Mouse (Mus musculus): ENCODE data around the gene Trpv2. TPM values are rescaled to one million over a fixed set of nuclear protein-coding genes. Genes with fewer than 3 reads are reported as not detected.
A peak's percentile ranks its signal among the peaks of the same experiment; 100 is the strongest.

Trpv2 gene
- 3.4 and 4.7 TPM in 2 replicates for polyA plus RNA-seq (2015; fragmentation: Nextera tagmentation; extraction: Ambion mirVana)

- 74% methylated on average over 6 of the region's 6 CpGs for WGBS
- Histone ChIP-seq H3K4me1 (peaks cover 9% of the 10 kb centered on the region), H3K27me3 (replicated peaks) (no peaks in the 10 kb centered on the region; the same call in 1 of the 2 replicates), H3K9me3 (no peaks in the 10 kb centered on the region), H3K36me3 (no peaks in the 10 kb centered on the region), H3K9ac (peak within 1 kb of the TSS; percentile 69), H3K4me2 (peak within 1 kb of the TSS; percentile 80), H3K4me3 (peak within 1 kb of the TSS; percentile 55), H3K27ac (replicated peaks) (no peak within 1 kb of the TSS)
- ATAC-seq (ENCODE audit: extremely low read depth, insufficient number of reproducible peaks, low FRiP score, low TSS enrichment), result no peak
Measured at GRCm38 (mm10) chr11:62573959-62574702, at the start of gene Trpv2. Gene Trpv2 (plus strand): TSS chr11:62574486.

GRCm38 (mm10) chr11:62537089-62537488 lies 37.2 kb upstream of the Trpv2 start:
- H3K9ac ChIP-seq, result 0 out of 2 replicates have a peak overlapping the region, but pooled peaks have one; percentile 19
- no peak overlapping the region for H3K27ac ChIP-seq (replicated peaks)
- peaks cover 30% of the 10 kb centered on the region for H3K27me3 ChIP-seq (replicated peaks)
- H3K4me3 ChIP-seq, result no peak overlapping the region
- H3K36me3 ChIP-seq, result 0 out of 2 replicates have a peak, but pooled peaks cover 1% of the 10 kb centered on the region
- peak overlapping the region; percentile 83 for H3K4me2 ChIP-seq
- ATAC-seq (ENCODE audit: extremely low read depth, insufficient number of reproducible peaks, low FRiP score, low TSS enrichment), result no peak
- no peaks in the 10 kb centered on the region for H3K9me3 ChIP-seq
- 89% methylated on average over 8 of the region's 8 CpGs for WGBS
- H3K4me1 ChIP-seq, result peaks cover 12% of the 10 kb centered on the region

- Histone ChIP-seq H3K4me3 (peak overlapping the region; percentile 84), H3K9ac (0 out of 2 replicates have a peak overlapping the region, but pooled peaks have one; percentile 19)
- WGBS, result 39% methylated on average over 7 of the region's 7 CpGs
Measured at GRCm38 (mm10) chr11:62537590-62537989, 36.7 kb upstream of the Trpv2 start.

GRCm38 (mm10) chr11:62538321-62539088 lies 35.8 kb upstream of the Trpv2 start:
- peak; percentile 40; the same call in 1 of the 2 replicates for ATAC-seq (ENCODE audit: extremely low read depth, insufficient number of reproducible peaks, low FRiP score, low TSS enrichment)
- H3K4me1 ChIP-seq, result peaks cover 12% of the 10 kb centered on the region
- WGBS, result under 1% methylated on average over 59 of the region's 73 CpGs

More at GRCm38 (mm10) chr11:62537590-62537989, 36.7 kb upstream of the Trpv2 start:
- Histone ChIP-seq H3K4me2 (peak overlapping the region; percentile 83), H3K36me3 (no peaks in the 10 kb centered on the region), H3K9me3 (no peaks in the 10 kb centered on the region), H3K4me1 (peaks cover 12% of the 10 kb centered on the region), H3K27me3 (replicated peaks) (peaks cover 30% of the 10 kb centered on the region), H3K27ac (replicated peaks) (no peak overlapping the region)
- ATAC-seq (ENCODE audit: extremely low read depth, insufficient number of reproducible peaks, low FRiP score, low TSS enrichment), result no peak

GRCm38 (mm10) chr11:62539089-62539890 lies 35.0 kb upstream of the Trpv2 start, which contains the start of gene Cenpv:
Gene Cenpv (minus strand): TSS chr11:62539261.
- H3K9ac ChIP-seq, result peak within 1 kb of the TSS; percentile 90
- peaks cover 12% of the 10 kb centered on the region for H3K4me1 ChIP-seq
- no peaks in the 10 kb centered on the region for H3K36me3 ChIP-seq
- peaks cover 30% of the 10 kb centered on the region for H3K27me3 ChIP-seq (replicated peaks)
- peak within 1 kb of the TSS; percentile 40; the same call in 1 of the 2 replicates for H3K27ac ChIP-seq (replicated peaks)
- 6% methylated on average over 54 of the region's 57 CpGs for WGBS
- peak within 1 kb of the TSS; percentile 83 for H3K4me2 ChIP-seq
- ATAC-seq (ENCODE audit: extremely low read depth, insufficient number of reproducible peaks, low FRiP score, low TSS enrichment), result peak; percentile 56; the same call in 1 of the 2 replicates
- no peaks in the 10 kb centered on the region for H3K9me3 ChIP-seq
- H3K4me3 ChIP-seq, result peak within 1 kb of the TSS; percentile 84

More at GRCm38 (mm10) chr11:62538321-62539088, 35.8 kb upstream of the Trpv2 start:
- peaks cover 30% of the 10 kb centered on the region for H3K27me3 ChIP-seq (replicated peaks)
- peak overlapping the region; percentile 90 for H3K9ac ChIP-seq
- H3K27ac ChIP-seq (replicated peaks), result peak overlapping the region; percentile 40; the same call in 1 of the 2 replicates
- no peaks in the 10 kb centered on the region for H3K36me3 ChIP-seq
- no peaks in the 10 kb centered on the region for H3K9me3 ChIP-seq
- peak overlapping the region; percentile 83 for H3K4me2 ChIP-seq
- peak overlapping the region; percentile 84 for H3K4me3 ChIP-seq

GRCm38 (mm10) chr11:62540167-62540566 lies 34.1 kb upstream of the Trpv2 start:
- 72% methylated on average over 7 of the region's 7 CpGs for WGBS
- Histone ChIP-seq H3K4me2 (no peak overlapping the region), H3K36me3 (no peaks in the 10 kb centered on the region), H3K9me3 (no peaks in the 10 kb centered on the region), H3K4me3 (no peak overlapping the region), H3K4me1 (peaks cover 12% of the 10 kb centered on the region), H3K9ac (no peak overlapping the region), H3K27ac (replicated peaks) (no peak overlapping the region), H3K27me3 (replicated peaks) (peaks cover 30% of the 10 kb centered on the region)
- no peak for ATAC-seq (ENCODE audit: extremely low read depth, insufficient number of reproducible peaks, low FRiP score, low TSS enrichment)

GRCm38 (mm10) chr11:62540969-62541368 lies 33.3 kb upstream of the Trpv2 start:
- Histone ChIP-seq H3K36me3 (no peaks in the 10 kb centered on the region), H3K9ac (no peak overlapping the region), H3K9me3 (no peaks in the 10 kb centered on the region), H3K27me3 (replicated peaks) (peaks cover 30% of the 10 kb centered on the region), H3K27ac (replicated peaks) (no peak overlapping the region), H3K4me3 (no peak overlapping the region), H3K4me1 (peaks cover 12% of the 10 kb centered on the region), H3K4me2 (no peak overlapping the region)
- ATAC-seq (ENCODE audit: extremely low read depth, insufficient number of reproducible peaks, low FRiP score, low TSS enrichment), result no peak
- 67% methylated on average over 2 of the region's 2 CpGs for WGBS

- no peaks in the 10 kb centered on the region for H3K36me3 ChIP-seq
- H3K27ac ChIP-seq (replicated peaks), result no peak overlapping the region
- H3K4me1 ChIP-seq, result peaks cover 12% of the 10 kb centered on the region
- no peak overlapping the region for H3K4me2 ChIP-seq
- 71% methylated on average over 8 of the region's 8 CpGs for WGBS
- H3K4me3 ChIP-seq, result no peak overlapping the region
- peaks cover 30% of the 10 kb centered on the region for H3K27me3 ChIP-seq (replicated peaks)
- no peak for ATAC-seq (ENCODE audit: extremely low read depth, insufficient number of reproducible peaks, low FRiP score, low TSS enrichment)
- H3K9me3 ChIP-seq, result no peaks in the 10 kb centered on the region
- H3K9ac ChIP-seq, result no peak overlapping the region
Measured at GRCm38 (mm10) chr11:62541581-62541980, 32.7 kb upstream of the Trpv2 start.

GRCm38 (mm10) chr11:62543991-62544390 lies 30.3 kb upstream of the Trpv2 start:
- H3K27me3 ChIP-seq (replicated peaks), result peaks cover 18% of the 10 kb centered on the region
- no peak overlapping the region for H3K4me2 ChIP-seq
- H3K9me3 ChIP-seq, result no peaks in the 10 kb centered on the region

GRCm38 (mm10) chr11:62549782-62550181 lies 24.5 kb upstream of the Trpv2 start:
- no peaks in the 10 kb centered on the region for H3K9me3 ChIP-seq
- 12% methylated on average over 5 of the region's 5 CpGs for WGBS
- peaks cover 26% of the 10 kb centered on the region for H3K4me1 ChIP-seq
- peak overlapping the region; percentile 84 for H3K4me3 ChIP-seq
- H3K27me3 ChIP-seq (replicated peaks), result no peaks in the 10 kb centered on the region
- peak overlapping the region; percentile 98 for H3K9ac ChIP-seq
- H3K4me2 ChIP-seq, result peak overlapping the region; percentile 93
- 0 out of 2 replicates have a peak, but pooled peaks have one; percentile 44 for ATAC-seq (ENCODE audit: extremely low read depth, insufficient number of reproducible peaks, low FRiP score, low TSS enrichment)
- H3K27ac ChIP-seq (replicated peaks), result peak overlapping the region; percentile 98
- peaks cover 19% of the 10 kb centered on the region for H3K36me3 ChIP-seq

More at GRCm38 (mm10) chr11:62543991-62544390, 30.3 kb upstream of the Trpv2 start:
- no peak for ATAC-seq (ENCODE audit: extremely low read depth, insufficient number of reproducible peaks, low FRiP score, low TSS enrichment)
- no peak overlapping the region for H3K9ac ChIP-seq
- H3K4me3 ChIP-seq, result no peak overlapping the region
- WGBS, result 88% methylated on average over 3 of the region's 3 CpGs
- no peaks in the 10 kb centered on the region for H3K36me3 ChIP-seq
- H3K4me1 ChIP-seq, result peaks cover 5% of the 10 kb centered on the region
- no peak overlapping the region for H3K27ac ChIP-seq (replicated peaks)

All from heart, embryonic 13.5 days (tissue).